Mouse (Mus musculus) CH12.LX (cell line): Measurements from ENCODE around the gene Ttc30a1. TPM values are rescaled to one million over a fixed set of nuclear protein-coding genes. Genes with fewer than 3 reads are reported as not detected.

ENCODE experiments used
- DNase-seq: peaks from one replicate; pipeline ENCODE4 v3.0.0-alpha.2; 2013; ENCODE audit errors: extremely low read depth
- H3K27ac ChIP-seq: 2 replicates; pipeline ENCODE4 v1.5.1; 2012; ENCODE audit warnings: low read depth, mild to moderate bottlenecking, control low read depth, moderate library complexity; ENCODE audit not compliant: insufficient read depth
- H3K27me3 ChIP-seq: replicated peaks from 2 replicates; pipeline ENCODE3; 2012; ENCODE audit warnings: inconsistent platforms
- H3K36me3 ChIP-seq, 2 experiments: replicated peaks in 1 of 2; 2 replicates each; pipeline versions ENCODE3 to v1.6.1; 2012; ENCODE audit warnings: inconsistent platforms in 1 of 2, low read length in 1 of 2, mild to moderate bottlenecking in 1 of 2, mixed read lengths in 1 of 2, moderate library complexity in 1 of 2; ENCODE audit not compliant: control insufficient read depth in 1 of 2, insufficient read depth in 1 of 2
- H3K4me1 ChIP-seq, 2 experiments: 2 replicates each; pipeline ENCODE4 v1.6.1; 2012; ENCODE audit warnings: inconsistent platforms in 1 of 2, moderate library complexity in 1 of 2; ENCODE audit not compliant: insufficient read depth in 2 of 2, control insufficient read depth in 1 of 2
- H3K4me2 ChIP-seq: 2 replicates; pipeline ENCODE4 v1.6.1; 2012; ENCODE audit warnings: low read depth, mild to moderate bottlenecking, control low read depth; ENCODE audit not compliant: poor library complexity, insufficient read depth, severe bottlenecking
- H3K4me3 ChIP-seq, 3 experiments: fragments of 150-350 bp in 1 of 3; sonication (generic) in 1 of 3; replicated peaks in 1 of 3; 2 replicates each; pipeline versions ENCODE3 to v1.5.1; 2011 to 2012; ENCODE audit warnings: low read depth in 2 of 3, low read length in 2 of 3, mild to moderate bottlenecking in 2 of 3, moderate library complexity in 2 of 3, control low read depth in 1 of 3, improper control_type of control experiment in 1 of 3, inconsistent platforms in 1 of 3, mixed read lengths in 1 of 3; ENCODE audit not compliant: poor library complexity in 1 of 3
- H3K79me2 ChIP-seq: replicated peaks from 2 replicates; pipeline ENCODE4 v1.6.1; 2012; ENCODE audit warnings: mild to moderate bottlenecking, moderate library complexity; ENCODE audit not compliant: control insufficient read depth, poor library complexity, insufficient read depth, severe bottlenecking; ENCODE audit errors: extremely low read depth
- H3K9ac ChIP-seq: 2 replicates; pipeline ENCODE4 v1.6.1; 2012; ENCODE audit warnings: low read depth, mild to moderate bottlenecking, control low read depth, moderate library complexity; ENCODE audit not compliant: insufficient read depth
- H3K9me3 ChIP-seq: replicated peaks from 2 replicates; pipeline ENCODE3; 2012; ENCODE audit warnings: low read length, inconsistent platforms, mixed read lengths
- CHD1 ChIP-seq: IDR thresholded peaks from 2 replicates; pipeline ENCODE4 v1.6.1; 2012; ENCODE audit warnings: low read depth, low read length, improper control_type of control experiment, inconsistent platforms
- CHD2 ChIP-seq: IDR thresholded peaks from 2 replicates; pipeline ENCODE4 v1.6.1; 2011; ENCODE audit warnings: low read length, improper control_type of control experiment
- CTCF ChIP-seq, 2 experiments: IDR thresholded peaks in 1 of 2; conservative IDR thresholded peaks in 1 of 2; 2 replicates each; pipeline ENCODE4 v1.5.1; 2011 to 2012; ENCODE audit warnings: low read depth in 2 of 2, low read length in 2 of 2, improper control_type of control experiment in 1 of 2, inconsistent platforms in 1 of 2, mild to moderate bottlenecking in 1 of 2, moderate library complexity in 1 of 2
- E2F4 ChIP-seq: IDR thresholded peaks from 2 replicates; pipeline ENCODE4 v1.6.1; 2011; ENCODE audit warnings: low read depth, low read length, improper control_type of control experiment; ENCODE audit not compliant: insufficient replicate concordance
- ELF1 ChIP-seq: IDR thresholded peaks from 2 replicates; pipeline ENCODE4 v1.6.1; 2014; ENCODE audit warnings: low read depth, mild to moderate bottlenecking, inconsistent platforms, low read length, improper control_type of control experiment
- GABPA ChIP-seq: IDR thresholded peaks from 2 replicates; pipeline ENCODE4 v1.6.1; 2012; ENCODE audit warnings: low read depth, low read length, improper control_type of control experiment, inconsistent platforms; ENCODE audit not compliant: insufficient replicate concordance
- HCFC1 ChIP-seq: IDR thresholded peaks from 2 replicates; pipeline ENCODE4 v1.6.1; 2012; ENCODE audit warnings: low read depth, mild to moderate bottlenecking, inconsistent platforms, low read length, improper control_type of control experiment
- IRF4 ChIP-seq: IDR thresholded peaks from 2 replicates; pipeline ENCODE4 v1.6.1; 2014; ENCODE audit warnings: low read depth, mild to moderate bottlenecking, inconsistent platforms, low read length, improper control_type of control experiment
- JUND ChIP-seq: conservative IDR thresholded peaks from 2 replicates; pipeline ENCODE4 v1.6.1; 2011; ENCODE audit warnings: low read depth, low read length, improper control_type of control experiment
- MAFK ChIP-seq: IDR thresholded peaks from 2 replicates; pipeline ENCODE4 v1.6.1; 2011; ENCODE audit warnings: low read length, improper control_type of control experiment; ENCODE audit not compliant: insufficient replicate concordance
- MAZ ChIP-seq: IDR thresholded peaks from 2 replicates; pipeline ENCODE4 v1.6.1; 2012; ENCODE audit warnings: low read depth, mild to moderate bottlenecking, inconsistent platforms, low read length, improper control_type of control experiment, moderate library complexity
- MEF2A ChIP-seq: IDR thresholded peaks from 2 replicates; pipeline ENCODE4 v1.6.1; 2014; ENCODE audit warnings: low read depth, mild to moderate bottlenecking, inconsistent platforms, low read length, improper control_type of control experiment, borderline replicate concordance
- MYC ChIP-seq: IDR thresholded peaks from 2 replicates; pipeline ENCODE4 v1.6.1; 2011; ENCODE audit warnings: low read depth, mild to moderate bottlenecking, improper control_type of control experiment, low read length
- NRF1 ChIP-seq: IDR thresholded peaks from 2 replicates; pipeline ENCODE4 v1.6.1; 2014; ENCODE audit warnings: low read depth, mild to moderate bottlenecking, inconsistent platforms, low read length, improper control_type of control experiment, moderate library complexity
- POLR2AphosphoS2 ChIP-seq: IDR thresholded peaks from 2 replicates; pipeline ENCODE4 v1.6.1; 2011; ENCODE audit warnings: low read depth, low read length, improper control_type of control experiment
- RCOR1 ChIP-seq: conservative IDR thresholded peaks from 2 replicates; pipeline ENCODE4 v1.6.1; 2012; ENCODE audit warnings: low read depth, mild to moderate bottlenecking, inconsistent platforms, low read length, improper control_type of control experiment
- TBP ChIP-seq: conservative IDR thresholded peaks from 2 replicates; pipeline ENCODE4 v1.6.1; 2011; ENCODE audit warnings: low read depth, low read length, improper control_type of control experiment
- TCF12 ChIP-seq: IDR thresholded peaks from 2 replicates; pipeline ENCODE4 v1.6.1; 2014; ENCODE audit warnings: low read depth, mild to moderate bottlenecking, inconsistent platforms, low read length, improper control_type of control experiment
- UBTF ChIP-seq: IDR thresholded peaks from 2 replicates; pipeline ENCODE4 v1.6.1; 2012; ENCODE audit warnings: low read depth, mild to moderate bottlenecking, inconsistent platforms, low read length, improper control_type of control experiment, moderate library complexity
- ZC3H11A ChIP-seq: IDR thresholded peaks from 2 replicates; pipeline ENCODE4 v1.6.1; 2012; ENCODE audit warnings: low read depth, mild to moderate bottlenecking, inconsistent platforms, low read length, improper control_type of control experiment
- ZNF384 ChIP-seq: IDR thresholded peaks from 2 replicates; pipeline ENCODE4 v1.6.1; 2012; ENCODE audit warnings: low read depth, low read length, improper control_type of control experiment, inconsistent platforms
- dilution Hi-C: fragments of 300-500 bp; cut with MboI; formaldehyde crosslinking; loops from 2 replicates; pipeline ENCODE4 v1.14.3; 2020; ENCODE audit warnings: low sequenced_read_pairs; ENCODE audit not compliant: extremely low pct_unique_long_range_greater_than_20kb, extremely low pct_ligation_motif_present
- in situ Hi-C: fragments of 300-500 bp; cut with MboI; formaldehyde crosslinking; loops from 3 replicates; pipeline ENCODE4 v1.14.3; 2019; ENCODE audit warnings: low sequenced_read_pairs, low pct_ligation_motif_present, low pct_unique_long_range_greater_than_20kb, mixed read lengths
- polyA plus RNA-seq: library from polyadenylated mRNA; unstranded; fragments of >175 nt; gene quantifications from 2 replicates; pipeline ENCODE4 v1.2.1, GENCODE M21; 2012; ENCODE audit warnings: low read depth; ENCODE audit not compliant: insufficient read length
- total RNA-seq, 2 experiments: library from RNA; depleted of rRNA; stranded (reverse); fragments of 300-350 nt in 1 of 2; fragments of >200 nt in 1 of 2; gene quantifications; 2 replicates each; pipeline ENCODE4 v1.2.3; 2012 to 2014

The Ttc30a1 gene
- total and polyA plus RNA-seq, 3 experiments, result not detected

DNA sequence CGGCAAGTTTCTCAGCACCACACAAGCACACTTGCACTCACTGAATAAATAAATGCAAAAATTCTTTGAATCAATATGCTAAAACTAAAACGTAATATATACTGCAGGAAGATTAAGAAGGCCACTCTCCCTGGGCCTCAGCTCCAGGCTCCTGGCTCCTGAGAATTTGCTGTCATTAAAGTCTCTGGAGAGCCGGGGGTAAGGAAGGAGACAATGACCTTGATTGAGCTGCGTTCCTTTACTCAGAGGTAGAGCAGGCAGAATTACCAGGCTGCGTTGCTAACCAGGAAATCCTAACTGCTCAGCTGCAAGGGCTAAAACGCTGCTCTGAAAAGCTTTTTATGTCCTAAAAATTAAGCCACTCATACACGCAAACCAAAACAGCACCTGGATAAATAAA lies 48.2 kb downstream of the Ttc30a1 start:
- no peaks in the 10 kb centered on the region for H3K27me3 ChIP-seq
- no peak for TF ChIP-seq HCFC1
- no peak for TF ChIP-seq TBP
- no peak for TF ChIP-seq ELF1
- TF ChIP-seq CTCF (conservative IDR thresholded peaks at IDR 0.05 in 1 of 2, IDR thresholded peaks at IDR 0.05 in 1 of 2; ENCODE audit: low read depth in 2 of 2, low read length in 2 of 2), result no peak
- TF ChIP-seq JUND, result no peak
- TF ChIP-seq GABPA, result no peak
- no peak for TF ChIP-seq CHD1
- TF ChIP-seq MEF2A, result no peak
- TF ChIP-seq MAZ, result no peak
- TF ChIP-seq ZNF384, result no peak
- TF ChIP-seq E2F4, result no peak
- TF ChIP-seq MAFK, result no peak
- TF ChIP-seq NRF1, result no peak
- no peak for TF ChIP-seq RCOR1
- TF ChIP-seq TCF12, result no peak
- TF ChIP-seq, all 38 proteins: peak for 0
- Histone ChIP-seq H3K36me3 (peaks cover 7 to 30% of the 10 kb centered on the region in 2 experiments), H3K9ac (no peak overlapping the region), H3K27ac (no peak overlapping the region), H3K4me2 (no peak overlapping the region), H3K9me3 (no peaks in the 10 kb centered on the region), H3K4me1 (peaks cover 0 to 3% of the 10 kb centered on the region in 2 experiments; a peak in 1 of 4 replicates), H3K79me2 (no peaks in the 10 kb centered on the region), H3K4me3 (no peak overlapping the region)
- in situ Hi-C loops (no loop called here), dilution Hi-C loops (no loop called here)
- no peak for DNase-seq

- no peak overlapping the region for H3K27ac ChIP-seq
- no peaks in the 10 kb centered on the region for H3K79me2 ChIP-seq
- no peak overlapping the region for H3K4me2 ChIP-seq
- no peak for DNase-seq
- dilution Hi-C loops, result no loop called here
- peaks cover 18 to 47% of the 10 kb centered on the region in 2 experiments for H3K36me3 ChIP-seq
- H3K4me3 ChIP-seq, result no peak overlapping the region
- no peaks in the 10 kb centered on the region for H3K9me3 ChIP-seq
- in situ Hi-C loops, result no loop called here
- H3K4me1 ChIP-seq, result no peaks in the 10 kb centered on the region
- H3K9ac ChIP-seq, result no peak overlapping the region
- TF ChIP-seq IRF4 (no peak), POLR2AphosphoS2 (no peak), CHD1 (no peak), MEF2A (no peak), MYC (no peak), CHD2 (no peak), TBP (no peak), NRF1 (no peak), ZC3H11A (no peak), UBTF (no peak)
- H3K27me3 ChIP-seq, result no peaks in the 10 kb centered on the region
Measured at GRCm38 (mm10) chr2:75930941-75931340, 50.8 kb downstream of the Ttc30a1 start.
